Mouse (Mus musculus): Measurements from ENCODE around the gene Kntc1.
"Not testable (repeated sequence)": the region's sequence is repeated elsewhere in the genome, so short reads cannot be mapped to it uniquely, and the experiment has no call there.

Kntc1 gene

GRCm38 (mm10) chr5:123749065-123750064 is at the start of gene Kntc1, which contains the start of gene Rsrc2:
Gene Kntc1 (plus strand): TSS chr5:123749716.
Gene Rsrc2 (minus strand): TSS chr5:123749414.
- peak; percentile 99 for DNase-seq (ENCODE audit: low read depth, low spot score)

- DNase-seq (ENCODE audit: low read depth, low spot score): no peak
These were observed 48.9 kb upstream of the Kntc1 start for GRCm38 (mm10) chr5:123700625-123701024.

- DNase-seq (ENCODE audit: low read depth, low spot score): no peak
These were observed 40.9 kb upstream of the Kntc1 start for GRCm38 (mm10) chr5:123708598-123708997.

DNA sequence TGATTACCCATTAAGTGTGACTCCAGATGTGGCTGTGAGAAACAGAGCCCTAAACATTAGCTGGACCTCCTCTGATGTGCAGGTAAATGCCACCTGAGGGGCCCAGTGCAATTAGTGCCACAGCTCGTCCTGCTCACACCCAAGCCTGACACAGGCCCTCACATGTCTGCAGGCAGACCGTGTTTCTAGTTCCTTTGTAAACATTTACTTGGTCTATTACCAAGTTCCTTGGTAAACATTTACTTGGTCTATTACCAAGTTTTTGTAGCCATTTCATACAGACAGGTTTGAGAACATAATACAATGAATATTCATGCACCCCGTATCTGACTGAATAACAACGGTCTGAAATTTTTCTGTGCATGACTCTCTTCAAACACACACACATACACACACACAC is 39.9 kb upstream of the Kntc1 start:
- DNase-seq (ENCODE audit: low read depth, low spot score): no peak

GRCm38 (mm10) chr5:123713782-123714181 is 35.7 kb upstream of the Kntc1 start:
- DNase-seq (ENCODE audit: low read depth, low spot score): no peak

GRCm38 (mm10) chr5:123714622-123715021 is 34.9 kb upstream of the Kntc1 start:
- no peak for DNase-seq (ENCODE audit: low read depth, low spot score)

- DNase-seq (ENCODE audit: low read depth, low spot score): peak; percentile 99
These were observed 28.9 kb upstream of the Kntc1 start, which contains the start of gene Zcchc8 for GRCm38 (mm10) chr5:123720328-123721311. Gene Zcchc8 (minus strand): TSS chr5:123721100.

GRCm38 (mm10) chr5:123723816-123724215 is 25.7 kb upstream of the Kntc1 start:
- peak; percentile 56 for DNase-seq (ENCODE audit: low read depth, low spot score)

DNA sequence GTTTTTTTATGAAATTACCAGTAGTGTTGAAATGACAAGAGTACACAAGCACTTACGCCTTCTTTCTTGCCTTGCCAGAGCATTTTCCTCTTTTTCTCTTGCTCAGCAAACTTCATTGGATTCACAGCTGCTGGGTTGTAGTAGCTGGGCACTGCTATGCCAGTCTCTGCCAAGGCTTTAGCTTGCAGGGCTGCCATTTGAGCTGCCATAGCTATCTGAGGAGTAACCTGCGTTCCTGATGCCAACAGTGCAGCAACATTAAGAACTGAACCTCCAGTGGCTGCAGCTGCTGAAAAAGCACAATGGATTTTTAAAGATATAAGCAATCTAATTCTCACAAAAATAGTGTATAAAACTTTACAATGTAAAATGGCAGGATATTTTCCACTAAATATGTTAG is 18.5 kb upstream of the Kntc1 start:
- DNase-seq (ENCODE audit: low read depth, low spot score): no peak

- DNase-seq (ENCODE audit: low read depth, low spot score): no peak
These were observed 5.2 kb upstream of the Kntc1 start for GRCm38 (mm10) chr5:123744358-123744757.

DNA sequence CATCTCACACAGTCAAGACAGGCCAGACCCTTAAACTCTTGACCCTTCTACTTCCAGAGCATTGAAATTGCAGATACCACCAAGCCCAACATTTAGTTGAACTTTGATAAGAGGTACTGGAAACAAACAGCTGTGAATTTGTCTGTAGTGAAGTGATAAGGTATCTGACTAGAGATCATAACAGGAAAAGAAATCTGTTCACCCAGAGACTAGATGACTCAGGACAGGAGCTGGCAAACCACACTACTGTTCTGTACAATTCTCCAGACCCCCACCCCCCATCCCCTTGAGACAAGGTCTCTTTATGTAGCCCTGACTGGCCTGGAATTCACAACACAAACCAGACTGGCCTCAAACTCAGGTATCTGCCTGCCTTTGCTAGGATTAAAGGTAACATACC is 3.3 kb upstream of the Kntc1 start:
- DNase-seq (ENCODE audit: low read depth, low spot score): no peak

DNA sequence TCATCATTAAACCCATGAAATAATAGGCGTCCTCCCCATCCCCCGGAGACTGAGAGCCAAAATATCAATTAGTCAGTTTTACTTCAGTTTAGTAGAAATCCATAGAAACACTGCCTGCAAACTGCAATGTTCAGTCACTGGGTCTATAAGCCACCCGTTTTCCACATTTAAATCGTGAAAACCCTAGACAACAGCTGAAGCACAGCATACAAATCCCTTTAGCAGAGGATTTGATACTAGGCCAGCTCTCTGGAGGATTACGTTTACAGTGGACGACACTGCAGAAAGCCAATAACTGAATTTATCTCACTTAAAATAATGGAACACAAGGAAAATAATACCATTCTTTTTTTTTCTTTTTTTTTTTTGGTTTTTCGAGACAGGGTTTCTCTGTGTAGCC is 1.9 kb upstream of the Kntc1 start:
- no peak for DNase-seq (ENCODE audit: low read depth, low spot score)

DNA sequence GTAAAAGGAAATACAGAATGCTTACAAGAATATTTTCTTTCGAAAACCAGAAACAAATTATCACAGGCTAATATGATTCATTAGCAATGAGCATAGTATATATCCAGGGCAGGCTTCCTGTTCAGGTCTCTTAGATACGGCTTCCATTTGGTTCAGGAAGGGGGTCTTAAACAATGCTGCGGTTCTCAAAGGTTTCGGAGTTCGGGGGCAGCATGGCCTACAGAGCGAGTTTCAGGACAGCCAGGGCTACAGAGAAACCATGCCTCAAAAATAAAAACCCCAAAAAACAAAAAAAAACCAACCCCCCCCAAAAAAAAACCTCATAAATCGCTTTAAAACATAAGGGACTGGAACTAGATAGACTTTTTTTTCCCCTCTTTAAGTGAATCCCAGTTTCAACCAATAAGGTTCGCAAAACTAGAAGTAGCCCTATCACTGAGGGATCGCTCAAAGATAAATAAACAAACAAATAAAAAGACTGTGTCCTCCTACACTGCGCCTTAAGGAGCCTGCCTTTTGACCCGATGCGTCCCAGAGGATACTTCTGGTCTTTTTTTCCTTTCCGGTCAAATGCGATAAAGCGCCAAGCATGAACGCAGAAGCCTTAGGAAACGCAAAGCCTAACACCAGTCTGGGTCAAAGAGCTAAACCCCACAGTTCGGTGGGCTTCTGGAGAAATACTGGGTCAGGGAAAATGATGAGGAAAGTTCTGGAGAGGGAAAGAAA is 1.0 kb upstream of the Kntc1 start:
- no peak for DNase-seq (ENCODE audit: low read depth, low spot score)

GRCm38 (mm10) chr5:123765506-123765905 is 16.0 kb downstream of the Kntc1 start:
- DNase-seq (ENCODE audit: low read depth, low spot score): no peak

- not testable (repeated sequence) for DNase-seq (ENCODE audit: low read depth, low spot score)
These were observed 16.9 kb downstream of the Kntc1 start for GRCm38 (mm10) chr5:123766455-123766854.

- DNase-seq (ENCODE audit: low read depth, low spot score): no peak
These were observed 23.9 kb downstream of the Kntc1 start for GRCm38 (mm10) chr5:123773441-123773840.

- no peak for DNase-seq (ENCODE audit: low read depth, low spot score)
These were observed 31.2 kb downstream of the Kntc1 start for GRCm38 (mm10) chr5:123780716-123781115.

DNA sequence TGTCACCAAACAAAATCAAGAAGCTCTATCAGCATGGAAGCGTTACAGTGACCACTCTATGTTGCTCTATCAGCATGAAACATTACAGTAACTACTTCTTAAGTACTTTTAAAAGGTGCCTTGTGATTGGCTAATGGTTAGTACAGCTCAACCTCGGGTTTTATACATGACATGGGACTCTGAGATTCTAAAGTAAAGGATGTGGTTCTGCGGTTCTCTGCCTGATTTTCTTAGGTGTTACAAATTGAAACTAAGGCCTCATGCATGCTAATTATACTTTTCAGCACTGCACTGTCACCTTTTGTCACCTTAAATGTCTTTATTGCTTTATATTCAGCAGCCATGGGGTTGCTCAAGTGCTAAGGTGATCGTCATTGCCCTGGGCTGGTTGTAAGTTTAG is 32.3 kb downstream of the Kntc1 start:
- no peak for DNase-seq (ENCODE audit: low read depth, low spot score)

- peak; percentile 73 for DNase-seq (ENCODE audit: low read depth, low spot score)
These were observed 39.5 kb downstream of the Kntc1 start for GRCm38 (mm10) chr5:123788976-123789375.

- DNase-seq (ENCODE audit: low read depth, low spot score): peak; percentile 54
These were observed 43.6 kb downstream of the Kntc1 start for GRCm38 (mm10) chr5:123793081-123793480.

- no peak for DNase-seq (ENCODE audit: low read depth, low spot score)
These were observed 56.8 kb downstream of the Kntc1 start for GRCm38 (mm10) chr5:123806334-123806733.

Data from R1 (cell line).